Mouse (Mus musculus) left cerebral cortex, adult 2 months (tissue): ENCODE results near the gene Zfp963. TPM values are rescaled to one million over a fixed set of nuclear protein-coding genes. Genes with fewer than 3 reads are reported as not detected.

Experiments
- DNase-seq, 2 experiments: peaks; one replicate each; pipeline ENCODE4 v3.0.0; 2021 to 2022; ENCODE audit warnings: low spot score in 2 of 2, mixed read lengths in 1 of 2; ENCODE audit errors: extremely low spot score in 1 of 2
- H3K27ac ChIP-seq: fragments of 200-600 bp; 2 replicates; pipeline ENCODE4 v1.8.1; 2022
- H3K4me3 ChIP-seq: fragments of 200-600 bp; 2 replicates; pipeline ENCODE4 v1.8.1; 2022
- CTCF ChIP-seq: fragments of 200-600 bp; IDR thresholded peaks from 2 replicates; pipeline ENCODE4 v1.8.1; 2022; ENCODE audit warnings: antibody characterized with exemption, mild to moderate bottlenecking, moderate library complexity
- intact Hi-C: fragments of 180-260 bp; cut with DNase I; formaldehyde crosslinking; loops from one replicate; pipeline ENCODE4 v1.15.1; 2025
- total RNA-seq, 2 experiments: library from RNA; stranded (reverse); gene quantifications; 2 replicates each; pipeline ENCODE4 v1.2.3; 2021

Gene Zfp963
- total RNA-seq, 2 experiments from 2014 or later, result 3.7 to 3.9 TPM

DNA sequence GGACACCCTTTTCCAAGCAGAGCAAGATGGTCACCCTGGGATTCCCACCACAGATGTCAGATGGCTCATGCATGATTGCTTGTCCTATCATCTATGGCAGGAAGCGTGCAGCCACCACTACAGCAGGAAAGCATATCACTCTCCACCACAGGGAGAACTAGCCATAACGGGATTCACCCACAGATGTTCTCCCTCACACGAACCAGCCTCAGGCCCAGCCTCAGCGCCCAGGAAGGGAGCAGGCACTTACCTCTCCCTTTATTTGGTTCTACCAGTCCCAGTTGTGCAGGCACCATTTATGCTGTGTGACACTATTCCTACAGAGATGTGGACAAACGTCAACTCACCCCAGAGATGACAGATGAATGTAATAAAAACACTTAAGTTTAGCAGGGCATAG lies 39.3 kb upstream of the Zfp963 start:
- peak in 1 of 2 experiments; percentile 7 for DNase-seq
- intact Hi-C loops, result no loop called here
- Histone ChIP-seq H3K27ac (no peak overlapping the region), H3K4me3 (no peak overlapping the region)
- TF ChIP-seq CTCF, result no peak

DNA sequence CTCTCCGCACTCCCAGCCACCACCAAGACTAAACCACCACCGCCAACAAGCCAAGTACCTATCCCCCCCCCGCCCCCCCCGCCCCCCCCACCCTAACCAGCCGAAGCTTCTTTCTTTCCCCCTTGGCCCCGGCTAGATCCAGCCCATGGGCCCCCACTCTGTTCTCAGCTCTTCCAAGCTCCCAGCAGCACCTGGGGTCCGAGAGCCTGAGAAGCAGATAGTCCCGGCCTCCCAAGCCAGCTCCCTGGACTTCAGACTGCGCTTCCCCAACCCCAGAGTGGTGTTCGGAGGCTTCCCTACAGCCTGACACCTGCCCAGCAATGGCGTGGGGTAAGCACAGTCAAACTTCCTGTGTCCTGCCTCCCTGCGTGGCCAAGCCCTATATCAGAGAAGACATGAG lies 27.3 kb upstream of the Zfp963 start:
- intact Hi-C loops, result no loop called here
- TF ChIP-seq CTCF, result no peak
- no peak overlapping the region for H3K27ac ChIP-seq
- H3K4me3 ChIP-seq, result no peak overlapping the region
- peak in 1 of 2 experiments; percentile 8 for DNase-seq

DNA sequence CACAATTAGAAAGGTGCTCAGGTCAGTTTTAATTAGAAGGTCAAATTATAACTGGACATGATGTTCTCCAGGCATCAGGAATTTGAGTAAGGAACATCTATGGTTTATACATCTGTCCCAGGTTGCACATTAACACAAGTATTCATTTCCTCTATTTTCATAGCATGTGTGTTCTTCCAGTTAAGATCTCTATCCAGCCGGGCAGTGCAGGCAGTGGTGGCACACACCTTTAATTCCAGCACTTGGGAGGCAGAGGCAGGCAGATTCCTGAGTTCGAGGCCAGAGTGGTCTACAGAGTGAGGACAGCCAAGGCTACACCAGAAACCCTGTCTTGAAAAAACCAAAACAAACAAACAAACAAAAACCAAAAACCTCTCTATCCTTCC lies 25.4 kb upstream of the Zfp963 start:
- intact Hi-C loops, result no loop called here
- Histone ChIP-seq H3K27ac (peak overlapping the region; percentile 100), H3K4me3 (peak overlapping the region; percentile 86)
- DNase-seq, result no peak
- no peak for TF ChIP-seq CTCF

DNA sequence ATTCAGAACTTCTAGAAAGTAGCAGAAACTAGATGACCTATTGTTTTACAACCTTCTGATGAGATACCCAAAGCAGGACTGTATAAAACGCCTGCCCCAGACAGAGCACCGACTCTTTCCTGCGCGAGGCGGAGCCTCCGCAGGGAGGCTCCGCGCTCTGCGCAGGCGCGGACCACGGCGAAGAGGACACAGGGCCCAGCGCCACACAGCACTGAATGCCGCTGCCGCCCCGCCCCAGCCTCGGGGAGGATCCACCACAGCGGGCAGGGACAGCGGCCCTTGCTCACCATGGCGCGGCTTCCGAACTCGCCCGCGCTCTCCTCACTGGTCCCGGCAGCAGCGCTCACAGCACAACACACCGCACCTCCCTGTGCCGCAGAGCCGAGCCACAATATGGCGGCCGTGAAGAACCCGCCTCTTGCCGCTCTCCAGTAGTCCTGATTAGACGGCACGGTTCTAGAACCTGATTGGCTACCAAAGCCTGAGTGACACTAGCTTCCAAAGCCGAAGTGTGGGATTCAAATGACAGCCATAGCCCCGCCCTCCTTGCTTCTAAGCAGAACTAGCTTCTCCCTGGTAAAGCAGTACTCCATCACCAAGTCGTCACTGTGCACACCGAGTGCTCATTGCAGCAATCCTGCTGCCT lies 24.9 kb upstream of the Zfp963 start, which contains the start of gene Gm20422:
Gene Gm20422 (minus strand): TSS at position 384 of the 646 bp plus-strand sequence.
- TF ChIP-seq CTCF, result no peak; the same call in 1 of the 2 replicates

DNA sequence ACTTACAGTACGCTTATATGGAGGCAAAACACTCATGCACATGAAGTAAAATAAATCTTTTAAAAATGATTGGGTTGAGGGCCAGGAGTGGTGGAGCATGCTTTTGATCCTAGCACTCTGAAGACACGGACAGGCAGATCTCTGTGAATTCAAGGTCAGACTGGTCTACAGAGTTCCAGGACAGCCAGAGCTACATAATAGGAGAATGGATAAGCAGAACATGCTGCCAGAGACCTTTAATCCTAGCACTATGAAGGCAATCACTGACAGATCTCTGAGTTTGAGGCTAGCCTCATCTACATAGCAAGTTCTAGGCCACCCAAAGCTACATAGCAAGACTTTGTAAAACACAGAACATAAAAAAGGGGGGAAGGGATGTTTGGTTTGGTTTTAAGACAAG lies 22.3 kb upstream of the Zfp963 start:
- TF ChIP-seq CTCF, result no peak
- DNase-seq, result no peak
- intact Hi-C loops, result no loop called here
- Histone ChIP-seq H3K27ac (no peak overlapping the region), H3K4me3 (no peak overlapping the region)

More for the DNA sequence above, 24.9 kb upstream of the Zfp963 start, which contains the start of gene Gm20422:
- H3K4me3 ChIP-seq, result peak within 1 kb of the TSS; percentile 86
- peak within 1 kb of the TSS; percentile 100 for H3K27ac ChIP-seq
- DNase-seq, result peak; percentile 77 to 89
- intact Hi-C loops, result no loop called here

DNA sequence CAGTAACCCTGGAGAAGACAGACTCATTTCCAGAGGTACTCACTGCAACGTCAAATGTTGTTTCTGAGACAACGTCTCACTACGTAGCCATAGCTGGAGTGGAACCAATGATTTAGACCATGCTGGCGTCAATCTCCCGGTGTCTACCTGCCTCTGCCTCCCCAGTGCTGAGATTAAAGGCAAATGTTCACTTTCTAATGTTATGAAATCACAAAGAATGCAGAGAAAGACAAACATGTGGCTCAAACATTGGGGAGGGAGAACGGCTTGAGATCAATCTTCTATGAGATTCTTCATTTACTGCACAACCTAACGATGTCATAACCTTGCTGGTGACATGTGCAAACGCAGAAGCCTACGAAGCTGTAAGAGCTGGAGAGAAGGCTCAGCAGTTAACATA lies 21.5 kb upstream of the Zfp963 start:
- DNase-seq, result peak in 1 of 2 experiments; percentile 7
- Histone ChIP-seq H3K4me3 (no peak overlapping the region), H3K27ac (no peak overlapping the region)
- intact Hi-C loops, result no loop called here
- no peak for TF ChIP-seq CTCF

DNA sequence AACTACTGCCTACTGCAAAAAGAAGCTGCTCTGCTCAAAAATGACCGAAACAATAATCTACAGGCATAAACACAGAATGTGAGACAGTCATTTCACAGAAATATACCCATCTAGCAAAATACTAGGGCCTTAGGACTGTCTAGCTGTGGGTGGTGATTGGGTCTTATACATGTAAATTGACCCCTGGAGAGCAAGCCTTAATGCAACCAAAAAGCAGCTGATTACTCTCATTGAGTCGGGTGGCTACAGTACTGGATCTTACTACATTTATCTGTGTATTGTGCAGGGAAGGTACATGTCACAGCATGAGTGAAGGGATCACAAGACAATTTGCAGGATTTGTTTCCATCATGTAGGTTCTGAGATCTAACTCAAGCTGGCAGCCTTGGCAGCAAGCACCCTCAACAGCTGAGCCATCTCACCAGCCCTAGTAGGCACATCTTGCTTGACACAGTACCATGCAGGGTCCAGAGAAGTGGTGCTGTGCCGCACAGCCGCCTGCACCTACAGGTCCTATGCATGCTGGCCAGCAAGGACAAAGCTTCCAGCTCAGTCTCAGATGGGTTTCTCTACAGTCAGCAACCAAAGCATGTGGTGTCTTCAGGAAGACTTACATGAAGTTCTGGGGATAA lies 12.2 kb upstream of the Zfp963 start:
- no peak overlapping the region for H3K27ac ChIP-seq
- no peak overlapping the region for H3K4me3 ChIP-seq
- intact Hi-C loops, result no loop called here
- TF ChIP-seq CTCF, result no peak
- no peak for DNase-seq

DNA sequence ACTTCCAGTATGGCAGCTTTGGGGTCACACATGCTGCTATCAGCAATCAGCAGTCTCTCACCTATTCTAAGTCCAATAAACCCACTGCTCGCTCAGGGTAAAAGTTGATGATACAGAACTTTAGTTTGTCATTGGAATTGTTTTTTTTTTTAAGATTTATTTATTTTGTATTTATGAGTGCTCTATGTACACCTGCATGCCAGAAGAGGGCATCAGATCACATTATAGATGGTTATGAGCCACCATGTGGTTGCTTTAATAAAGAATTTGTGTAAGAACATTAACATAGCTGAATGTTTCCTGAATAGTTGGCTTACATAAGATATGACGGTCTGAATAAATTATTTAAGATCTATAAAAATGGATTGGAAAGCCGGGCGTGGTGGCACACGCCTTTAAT lies 8.5 kb upstream of the Zfp963 start:
- no peak overlapping the region for H3K4me3 ChIP-seq
- TF ChIP-seq CTCF, result peak; percentile 5
- intact Hi-C loops, result no loop called here
- DNase-seq, result no peak
- H3K27ac ChIP-seq, result no peak overlapping the region

DNA sequence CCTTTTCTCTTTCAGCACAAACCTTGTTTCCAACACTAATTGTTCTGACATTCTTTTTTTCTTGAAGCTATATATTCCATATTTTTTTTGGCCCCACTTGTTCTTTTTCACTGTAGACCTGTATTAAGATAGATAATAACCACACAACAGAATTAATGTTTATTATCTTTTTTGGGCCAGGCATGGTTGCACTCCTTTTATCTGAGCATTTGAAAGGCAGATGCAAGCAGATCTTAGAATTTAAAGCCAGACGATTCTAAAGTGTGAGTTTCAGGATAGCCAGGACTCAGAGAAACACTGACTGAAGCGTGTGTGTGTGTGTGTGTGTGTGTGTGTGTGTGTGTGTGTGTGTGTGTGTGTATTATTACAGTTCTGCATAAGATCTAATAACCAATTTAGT lies 2.7 kb upstream of the Zfp963 start:
- intact Hi-C loops, result no loop called here
- no peak for TF ChIP-seq CTCF
- Histone ChIP-seq H3K27ac (no peak overlapping the region), H3K4me3 (no peak overlapping the region)
- DNase-seq, result no peak

DNA sequence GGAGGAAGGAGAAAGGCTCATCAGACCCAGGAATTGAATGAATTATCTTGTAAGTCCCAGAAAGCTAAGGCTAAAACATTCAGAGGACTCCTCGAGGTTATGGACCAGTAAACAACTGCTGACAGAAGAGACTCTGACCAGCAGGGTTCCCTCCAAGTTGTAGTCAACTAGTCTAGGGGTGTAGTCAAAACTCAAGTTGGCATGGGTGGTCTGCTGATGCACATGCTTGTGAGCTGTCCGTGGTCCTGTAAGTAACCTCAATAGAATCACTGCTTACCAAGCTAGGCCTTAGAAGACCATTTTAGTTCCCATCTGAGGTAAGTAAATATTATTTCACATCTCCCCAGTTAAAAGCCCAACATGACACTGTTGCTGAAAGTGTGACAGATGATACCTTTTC lies 8.5 kb downstream of the Zfp963 start:
- intact Hi-C loops, result no loop called here
- Histone ChIP-seq H3K4me3 (no peak overlapping the region), H3K27ac (no peak overlapping the region)
- TF ChIP-seq CTCF, result no peak
- DNase-seq, result no peak

DNA sequence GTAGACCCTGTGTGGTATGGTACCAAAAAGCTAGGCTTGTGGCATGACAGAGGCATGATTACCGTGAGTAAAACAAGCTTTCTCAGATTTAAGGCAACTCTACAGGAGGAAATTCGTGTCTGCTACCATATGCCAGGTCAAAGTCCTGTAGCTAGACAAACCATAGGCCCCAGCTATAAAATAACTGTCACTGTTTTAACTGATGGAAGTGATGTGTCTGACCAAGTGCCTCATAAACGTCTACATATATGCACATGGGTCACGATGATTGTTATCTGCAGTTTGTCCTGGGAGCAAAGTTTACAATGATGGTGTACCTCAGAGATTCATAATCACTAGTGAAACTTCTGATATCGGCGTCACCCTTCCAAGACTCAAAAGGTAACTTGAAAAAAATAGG lies 9.0 kb downstream of the Zfp963 start:
- intact Hi-C loops, result no loop called here
- Histone ChIP-seq H3K4me3 (no peak overlapping the region), H3K27ac (no peak overlapping the region)
- no peak for TF ChIP-seq CTCF
- DNase-seq, result no peak

DNA sequence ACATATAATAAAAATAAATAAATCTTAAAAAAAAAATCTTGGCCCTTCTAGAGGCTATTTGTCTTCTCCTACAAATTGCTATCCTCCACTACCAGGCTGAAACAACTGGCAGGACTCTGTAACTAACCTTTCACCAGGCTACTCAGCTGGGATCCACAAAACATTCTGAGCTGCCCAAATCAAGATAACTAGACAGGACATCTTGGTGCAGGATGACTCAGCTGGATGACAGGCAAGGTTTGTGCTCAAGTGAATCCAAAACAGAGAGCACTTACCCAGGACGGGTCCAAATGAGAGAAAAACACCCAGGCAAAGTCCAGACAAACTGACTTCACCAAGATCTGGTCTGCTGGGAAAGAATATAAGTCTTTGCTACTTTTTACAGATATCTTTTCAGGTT lies 14.3 kb downstream of the Zfp963 start:
- TF ChIP-seq CTCF, result no peak
- H3K27ac ChIP-seq, result no peak overlapping the region
- H3K4me3 ChIP-seq, result no peak overlapping the region
- no peak for DNase-seq
- intact Hi-C loops, result no loop called here

DNA sequence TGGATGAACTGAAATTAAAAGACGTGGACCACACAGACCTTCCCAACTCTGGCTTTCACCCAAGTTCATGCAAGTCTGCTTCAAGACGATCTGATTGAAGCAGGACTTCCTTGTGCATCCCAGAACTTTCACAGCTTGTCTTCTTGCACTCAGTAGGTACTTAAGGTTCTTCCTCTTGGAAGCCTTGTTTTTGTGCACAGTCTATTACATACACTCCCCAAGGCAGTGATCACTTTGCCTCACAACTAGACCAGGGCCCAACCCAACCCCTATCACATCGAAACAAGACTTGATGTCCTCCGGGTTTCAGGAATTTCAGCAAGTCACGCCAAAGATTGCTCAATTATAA lies 32.6 kb downstream of the Zfp963 start:
- H3K4me3 ChIP-seq, result peak overlapping the region; percentile 41
- peak overlapping the region; percentile 64; the same call in 1 of the 2 replicates for H3K27ac ChIP-seq
- intact Hi-C loops, result loop anchor here (2.0 kb wide), 2 partner anchors 32 to 62 kb away; partner anchors contain the start of genes Zfp963 and Zfp964
- no peak for TF ChIP-seq CTCF
- no peak for DNase-seq
